Mouse (Mus musculus) stomach, postnatal 0 days (tissue): ENCODE measurements around the gene Spout1. TPM values are rescaled to one million over a fixed set of nuclear protein-coding genes. Genes with fewer than 3 reads are reported as not detected.

Source experiments
- ATAC-seq: fragments of 200-750 bp; cut with Nextera tagmentation; 2 replicates; pipeline ENCODE4 v1.8.0; 2017; ENCODE audit not compliant: low FRiP score, low TSS enrichment
- DNase-seq: peaks from one replicate; pipeline ENCODE4 v3.0.0-alpha.2; 2016; ENCODE audit warnings: low spot score
- H3K27ac ChIP-seq: fragments of 300-500 bp; sonication (generic); replicated peaks from 2 replicates; pipeline ENCODE4 v1.5.1; 2014; ENCODE audit warnings: mild to moderate bottlenecking, control low read depth
- H3K27me3 ChIP-seq: fragments of 300-500 bp; sonication (generic); 2 replicates; pipeline ENCODE4 v1.6.1; 2014; ENCODE audit warnings: low read length; ENCODE audit not compliant: control insufficient read depth, insufficient read depth
- H3K36me3 ChIP-seq: fragments of 300-500 bp; sonication (generic); 2 replicates; pipeline ENCODE4 v1.6.1; 2014; ENCODE audit warnings: low read length, mixed read lengths; ENCODE audit not compliant: control insufficient read depth, insufficient read depth
- H3K4me1 ChIP-seq: fragments of 300-500 bp; sonication (generic); replicated peaks from 2 replicates; pipeline ENCODE4 v1.6.1; 2014; ENCODE audit warnings: antibody characterized with exemption; ENCODE audit not compliant: control insufficient read depth, insufficient read depth
- H3K4me2 ChIP-seq: fragments of 300-500 bp; sonication (generic); replicated peaks from 2 replicates; pipeline ENCODE4 v1.6.1; 2014; ENCODE audit warnings: low read depth, mild to moderate bottlenecking, control low read depth, moderate library complexity
- H3K4me3 ChIP-seq: fragments of 300-500 bp; sonication (generic); 2 replicates; pipeline ENCODE4 v1.5.1; 2014; ENCODE audit warnings: low read depth, low read length, control low read depth
- H3K9ac ChIP-seq: fragments of 300-500 bp; sonication (generic); 2 replicates; pipeline ENCODE4 v1.6.1; 2014; ENCODE audit warnings: mild to moderate bottlenecking, low read length, control low read depth, mixed read lengths
- H3K9me3 ChIP-seq: fragments of 300-500 bp; sonication (generic); 2 replicates; pipeline ENCODE4 v1.6.1; 2016; ENCODE audit warnings: low read length; ENCODE audit not compliant: control insufficient read depth
- CTCF ChIP-seq: IDR thresholded peaks from 2 replicates; pipeline ENCODE4 v1.5.1; 2016; ENCODE audit warnings: antibody characterized with exemption, low read depth, mild to moderate bottlenecking, moderate library complexity
- EP300 ChIP-seq: optimal IDR thresholded peaks from 2 replicates; pipeline ENCODE3; 2016; ENCODE audit warnings: antibody characterized with exemption
- WGBS: fragments of 180-500 bp; shearing (Covaris S2); extraction: QIAGEN DNeasy Blood & Tissue Kit; methylation state at CpG from one replicate; pipeline ENCODE4 v1.1.7; 2014; 5-methylcytosine and 5-hydroxymethylcytosine counted together
- polyA plus RNA-seq: library from polyadenylated mRNA; unstranded; fragments of >200 nt; fragmentation: Nextera tagmentation; extraction: Ambion mirVana; gene quantifications from 2 replicates; pipeline ENCODE4 v1.2.1, GENCODE M21; 2015

The Spout1 gene
- polyA plus RNA-seq, 1 experiment from 2014 or later = 24.0 TPM

GRCm38 (mm10) chr2:30200388-30200925 lies 22.2 kb upstream of the Spout1 start:
- WGBS = 47% methylated on average over 5 of the region's 5 CpGs
- no peak for TF ChIP-seq EP300
- no peak for TF ChIP-seq CTCF
- Histone ChIP-seq H3K27ac (peak overlapping the region; percentile 81), H3K4me2 (no peak overlapping the region), H3K4me1 (0 out of 2 replicates have a peak, but pooled peaks cover 4% of the 10 kb centered on the region), H3K36me3 (no peaks in the 10 kb centered on the region), H3K9ac (no peak overlapping the region), H3K27me3 (no peaks in the 10 kb centered on the region), H3K4me3 (no peak overlapping the region), H3K9me3 (no peaks in the 10 kb centered on the region)
- peak; percentile 14; the same call in 1 of the 2 replicates for ATAC-seq
- no peak for DNase-seq

DNA sequence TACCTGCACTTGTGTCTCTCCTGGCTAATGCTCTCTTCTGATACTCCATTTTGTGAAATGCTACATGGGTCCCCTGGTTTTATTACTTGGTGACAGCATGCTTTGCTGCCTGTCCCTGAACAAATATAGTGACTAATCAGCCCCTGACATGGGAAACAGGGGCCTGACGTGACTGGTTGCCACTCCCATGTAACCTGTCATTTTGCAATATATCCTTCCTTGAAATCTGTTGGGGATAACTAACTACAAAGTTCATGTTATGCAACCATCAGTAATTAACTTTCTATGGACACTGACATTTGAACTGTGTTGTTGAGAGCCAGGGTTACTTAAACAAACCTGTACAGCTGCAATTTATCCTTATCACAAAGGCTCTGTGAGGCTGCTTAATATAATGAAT lies 21.7 kb upstream of the Spout1 start:
- DNase-seq (peak; percentile 56), ATAC-seq (peak; percentile 85)
- Histone ChIP-seq H3K9ac (no peak overlapping the region), H3K4me2 (no peak overlapping the region), H3K4me1 (0 out of 2 replicates have a peak, but pooled peaks cover 4% of the 10 kb centered on the region), H3K36me3 (no peaks in the 10 kb centered on the region), H3K27ac (peak overlapping the region; percentile 85), H3K9me3 (no peaks in the 10 kb centered on the region), H3K4me3 (no peak overlapping the region), H3K27me3 (no peaks in the 10 kb centered on the region)
- peak; percentile 94 for TF ChIP-seq EP300
- TF ChIP-seq CTCF = no peak
- WGBS = 28% methylated on average over 1 of the region's 1 CpGs

DNA sequence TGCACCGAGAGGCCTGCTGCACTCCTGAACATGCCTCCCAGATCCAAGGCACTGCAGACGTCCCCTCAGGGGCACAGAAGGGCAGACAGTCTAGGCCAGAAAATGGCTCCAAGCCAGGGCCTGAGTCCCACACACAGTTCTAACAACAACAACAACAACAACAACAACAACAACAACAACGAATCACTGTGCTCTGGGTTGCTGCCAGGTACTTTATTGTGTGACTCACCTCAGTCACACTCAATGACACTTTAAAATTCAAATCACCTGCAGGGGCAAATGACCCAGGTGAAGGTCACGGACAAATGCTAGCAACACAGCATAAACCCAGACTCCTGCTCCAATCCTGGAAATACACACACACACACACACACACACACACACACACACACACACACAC lies 19.8 kb upstream of the Spout1 start:
- Histone ChIP-seq H3K4me2 (no peak overlapping the region), H3K27me3 (no peaks in the 10 kb centered on the region), H3K27ac (no peak overlapping the region), H3K9ac (no peak overlapping the region), H3K9me3 (no peaks in the 10 kb centered on the region), H3K4me1 (no peaks in the 10 kb centered on the region), H3K4me3 (no peak overlapping the region), H3K36me3 (no peaks in the 10 kb centered on the region)
- WGBS = 59% methylated on average over 4 of the region's 4 CpGs
- ATAC-seq (no peak), DNase-seq (no peak)
- TF ChIP-seq EP300 = no peak
- no peak for TF ChIP-seq CTCF

- Histone ChIP-seq H3K4me3 (no peak overlapping the region), H3K4me1 (no peaks in the 10 kb centered on the region), H3K4me2 (no peak overlapping the region), H3K9ac (no peak overlapping the region), H3K27ac (no peak overlapping the region; the same call in 1 of the 2 replicates), H3K36me3 (no peaks in the 10 kb centered on the region), H3K9me3 (no peaks in the 10 kb centered on the region), H3K27me3 (no peaks in the 10 kb centered on the region)
- no peak for TF ChIP-seq CTCF
- no peak for TF ChIP-seq EP300
- no peak for ATAC-seq
- DNase-seq = no peak
- 75% methylated on average over 3 of the region's 3 CpGs for WGBS
Measured at GRCm38 (mm10) chr2:30194656-30195055, 16.4 kb upstream of the Spout1 start.

GRCm38 (mm10) chr2:30191790-30192580 lies 13.7 kb upstream of the Spout1 start:
- Histone ChIP-seq H3K36me3 (no peaks in the 10 kb centered on the region), H3K9me3 (no peaks in the 10 kb centered on the region), H3K4me3 (no peak overlapping the region), H3K9ac (no peak overlapping the region), H3K4me1 (no peaks in the 10 kb centered on the region), H3K27ac (no peak overlapping the region), H3K27me3 (no peaks in the 10 kb centered on the region), H3K4me2 (no peak overlapping the region)
- DNase-seq (no peak), ATAC-seq (0 out of 2 replicates have a peak, but pooled peaks have one; percentile 9)
- 73% methylated on average over 12 of the region's 12 CpGs for WGBS
- TF ChIP-seq EP300 (no peak), CTCF (no peak)

GRCm38 (mm10) chr2:30185681-30186080 lies 7.4 kb upstream of the Spout1 start:
- H3K27me3 ChIP-seq = no peaks in the 10 kb centered on the region
- H3K9ac ChIP-seq = no peak overlapping the region

More at GRCm38 (mm10) chr2:30185681-30186080, 7.4 kb upstream of the Spout1 start:
- 75% methylated on average over 3 of the region's 3 CpGs for WGBS
- Histone ChIP-seq H3K4me3 (no peak overlapping the region), H3K4me2 (no peak overlapping the region), H3K9me3 (no peaks in the 10 kb centered on the region), H3K36me3 (no peaks in the 10 kb centered on the region), H3K27ac (no peak overlapping the region), H3K4me1 (no peaks in the 10 kb centered on the region)
- ATAC-seq (no peak), DNase-seq (no peak)
- no peak for TF ChIP-seq CTCF
- no peak for TF ChIP-seq EP300
